20 mouse cellular contexts compared by ENCODE assay signal in the genomic region with DNA sequence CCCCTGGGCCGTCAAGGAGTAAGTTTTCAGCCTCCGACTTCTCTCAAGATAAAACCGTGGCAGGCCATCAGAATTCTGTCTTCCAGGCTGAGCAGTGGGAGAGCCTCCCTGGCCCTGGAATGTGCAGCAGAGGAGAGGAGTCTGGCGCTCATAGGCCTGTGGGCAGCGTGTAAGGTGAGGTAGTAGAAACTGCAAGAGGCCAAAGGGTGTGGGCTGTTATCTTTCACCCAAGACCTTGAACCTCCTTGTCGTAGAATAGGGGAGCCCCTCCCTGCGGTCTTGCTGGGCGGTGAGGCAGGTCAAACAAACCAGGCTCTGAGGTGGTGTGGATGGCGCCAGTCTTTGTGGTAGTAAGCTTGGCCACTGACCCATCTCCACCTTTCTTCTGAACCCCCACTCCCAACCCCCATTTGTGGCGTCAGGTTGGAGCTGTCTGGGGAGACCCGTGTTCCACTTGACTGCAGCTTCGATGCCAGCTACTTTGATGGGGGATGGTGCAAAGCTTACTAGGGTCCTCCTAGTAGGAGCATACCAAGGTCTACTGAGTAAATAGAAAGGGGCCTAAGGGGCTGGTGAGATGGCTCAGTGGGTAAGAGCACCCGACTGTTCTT. TPM values are rescaled to one million over a fixed set of nuclear protein-coding genes. Genes with fewer than 3 reads are reported as not detected.
DNase-seq lines count a peak whose midpoint lies in the region; ATAC-seq and TF ChIP-seq lines count a peak whose summit lies in the region.
"Had no signal": no experiment of that assay in that cellular context is flagged by ENCODE, and none has a peak within 500 bp of the region (broad histone marks: within the 10 kb centered on the region; RNA-seq: fewer than 3 reads in every experiment).

No protein-coding gene starts in this region.

- TF ChIP-seq POLR2A in heart, adult 2 months (IDR thresholded peaks at IDR 0.05; ENCODE audit: insufficient read depth, low read depth, low read length): no peak
- no peak for TF ChIP-seq POLR2A in small intestine, adult 2 months (IDR thresholded peaks at IDR 0.05; ENCODE audit: low read depth, low read length)

- no peaks in the 10 kb centered on the region for H3K79me2 ChIP-seq in heart, adult 2 months (replicated peaks; ENCODE audit: control insufficient read depth, insufficient read depth, low read length)

- TF ChIP-seq EP300 in heart, adult 2 months (IDR thresholded peaks at IDR 0.05; ENCODE audit: insufficient read depth, low read depth, low read length): no peak

- no peaks in the 10 kb centered on the region for H3K4me1 ChIP-seq in heart, embryonic 11.5 days (ENCODE audit: control insufficient read depth, insufficient read depth, low read length)
- H3K4me1 ChIP-seq in heart, adult 2 months (ENCODE audit: control insufficient read depth, insufficient read depth, low read length): no peaks in the 10 kb centered on the region
- peaks cover 11% of the 10 kb centered on the region for H3K4me1 ChIP-seq in liver, embryonic 11.5 days (replicated peaks; ENCODE audit: control insufficient read depth, insufficient read depth, low read length)
- H3K4me1 ChIP-seq in small intestine, adult 2 months (ENCODE audit: control insufficient read depth, insufficient read depth, insufficient read length, low read length): peaks cover 9% of the 10 kb centered on the region
- H3K4me1 ChIP-seq: embryonic facial prominence, embryonic 12.5 days; hindbrain, embryonic 12.5 days; limb, embryonic 15.5 days had no signal

- no peak overlapping the region for H3K27ac ChIP-seq in heart, embryonic 11.5 days (ENCODE audit: low read depth, low read length)
- H3K27ac ChIP-seq in heart, adult 2 months: no peak overlapping the region
- H3K27ac ChIP-seq in liver, embryonic 11.5 days (ENCODE audit: low read depth, low read length): 0 out of 2 replicates have a peak overlapping the region, but pooled peaks have one; percentile 38
- peak overlapping the region; percentile 50; the same call in 1 of the 2 replicates for H3K27ac ChIP-seq in small intestine, adult 2 months (ENCODE audit: insufficient read depth, low read depth, low read length)
- H3K27ac ChIP-seq: embryonic facial prominence, embryonic 12.5 days; hindbrain, embryonic 12.5 days; limb, embryonic 15.5 days; midbrain, embryonic 12.5 days had no signal

- no peak for DNase-seq in heart, adult 2 months
- DNase-seq in ZHBTc4 (ENCODE audit: low read depth, low spot score): peak; percentile 22
- DNase-seq in liver, embryonic 11.5 days (ENCODE audit: low spot score): no peak
- DNase-seq in right cerebral cortex, postnatal 10 days (ENCODE audit: low spot score in 2 of 2): no peak
- DNase-seq in adrenal gland, postnatal 14 days: no peak
- DNase-seq: adrenal gland, adult 2 months; cerebellum, adult 2 months; kidney, adult 2 months; layer of hippocampus, adult 9-11 months; lung, postnatal 36 days; thymus, adult 2 months had no signal

- 0 out of 2 replicates have a peak overlapping the region, but pooled peaks have one; percentile 16 for H3K9ac ChIP-seq in heart, embryonic 11.5 days (ENCODE audit: low read depth, low read length)
- no peak overlapping the region for H3K9ac ChIP-seq in heart, adult 2 months (ENCODE audit: low read depth, low read length)
- H3K9ac ChIP-seq in liver, embryonic 11.5 days (ENCODE audit: low read depth, low read length): no peak overlapping the region; the same call in 1 of the 2 replicates
- H3K9ac ChIP-seq: embryonic facial prominence, embryonic 12.5 days; hindbrain, embryonic 12.5 days; limb, embryonic 15.5 days; midbrain, embryonic 12.5 days had no signal

- H3K4me3 ChIP-seq in heart, embryonic 11.5 days (ENCODE audit: low read depth, low read length): no peak overlapping the region
- H3K4me3 ChIP-seq in heart, adult 2 months: no peak overlapping the region
- no peak overlapping the region for H3K4me3 ChIP-seq in liver, embryonic 11.5 days (ENCODE audit: low read depth, low read length)
- no peak overlapping the region for H3K4me3 ChIP-seq in small intestine, adult 2 months (ENCODE audit: low read depth, low read length)
- H3K4me3 ChIP-seq: embryonic facial prominence, embryonic 12.5 days; hindbrain, embryonic 12.5 days; limb, embryonic 15.5 days; midbrain, embryonic 12.5 days had no signal

- H3K27me3 ChIP-seq in heart, embryonic 11.5 days (ENCODE audit: control insufficient read depth, insufficient read depth, low read length): no peaks in the 10 kb centered on the region
- no peaks in the 10 kb centered on the region for H3K27me3 ChIP-seq in heart, adult 2 months (ENCODE audit: control insufficient read depth, insufficient read depth, low read length)
- H3K27me3 ChIP-seq in liver, embryonic 11.5 days (replicated peaks; ENCODE audit: control insufficient read depth, insufficient read depth, low read length): no peaks in the 10 kb centered on the region
- H3K27me3 ChIP-seq in small intestine, adult 2 months (ENCODE audit: control insufficient read depth, insufficient read depth, low read length): no peaks in the 10 kb centered on the region
- H3K27me3 ChIP-seq: CH12.LX; embryonic facial prominence, embryonic 12.5 days; hindbrain, embryonic 12.5 days; limb, embryonic 15.5 days; midbrain, embryonic 12.5 days had no signal

- intact Hi-C loops in heart, adult 2 months (cut with DNase I): no loop called here

- ATAC-seq in heart, embryonic 11.5 days (replicated peaks; ENCODE audit: insufficient number of reproducible peaks, low FRiP score, low TSS enrichment): no peak; the same call in 1 of the 2 replicates
- ATAC-seq in liver, embryonic 11.5 days (replicated peaks; ENCODE audit: low FRiP score): peak; percentile 75
- no peak for ATAC-seq in cerebellum, adult (ENCODE audit: insufficient number of reproducible peaks, low FRiP score, low TSS enrichment)

- H3K4me2 ChIP-seq in heart, embryonic 11.5 days: no peak overlapping the region
- peak overlapping the region; percentile 43 for H3K4me2 ChIP-seq in liver, embryonic 11.5 days
- H3K4me2 ChIP-seq: embryonic facial prominence, embryonic 12.5 days; hindbrain, embryonic 12.5 days; limb, embryonic 15.5 days; midbrain, embryonic 12.5 days had no signal

- H3K36me3 ChIP-seq in heart, embryonic 11.5 days (ENCODE audit: control insufficient read depth, insufficient read depth, low read length): no peaks in the 10 kb centered on the region; the same call in 1 of the 2 replicates
- H3K36me3 ChIP-seq in heart, adult 2 months (ENCODE audit: control insufficient read depth, insufficient read depth, low read length): no peaks in the 10 kb centered on the region
- peaks cover 16% of the 10 kb centered on the region for H3K36me3 ChIP-seq in liver, embryonic 11.5 days (ENCODE audit: control insufficient read depth, insufficient read depth, low read length)
- peaks cover 18% of the 10 kb centered on the region for H3K36me3 ChIP-seq in small intestine, adult 2 months (ENCODE audit: control insufficient read depth, insufficient read depth, low read length)

- no peaks in the 10 kb centered on the region for H3K9me3 ChIP-seq in heart, embryonic 11.5 days (replicated peaks; ENCODE audit: control insufficient read depth, low read length)
- H3K9me3 ChIP-seq in liver, embryonic 11.5 days (ENCODE audit: control insufficient read depth, low read length): no peaks in the 10 kb centered on the region
- H3K9me3 ChIP-seq: embryonic facial prominence, embryonic 12.5 days; hindbrain, embryonic 12.5 days; limb, embryonic 15.5 days; midbrain, embryonic 12.5 days had no signal

- TF ChIP-seq CTCF in heart, adult 2 months (IDR thresholded peaks at IDR 0.05): no peak
- no peak for TF ChIP-seq CTCF in small intestine, adult 2 months (IDR thresholded peaks at IDR 0.05; ENCODE audit: extremely low read depth, insufficient read length, insufficient replicate concordance, low read depth, low read length)

- WGBS in heart, embryonic 11.5 days (ENCODE audit: insufficient replicate concordance): 66% methylated on average over 13 of the region's 13 CpGs
- WGBS in heart, adult 2 months: 73% methylated on average over 13 of the region's 13 CpGs
- WGBS in liver, embryonic 11.5 days: 56% methylated on average over 13 of the region's 13 CpGs
- 54% methylated on average over 13 of the region's 13 CpGs for WGBS in small intestine, adult 2 months

RNA-seq across cellular contexts. Expression of a gene that starts 7.0 kb away (rescaled TPM):
- 24.6 and 26.9 TPM in 2 replicates for polyA plus RNA-seq in heart, embryonic 11.5 days (2014; fragmentation: Nextera tagmentation; extraction: Ambion mirVana)
- total RNA-seq in heart, adult 2 months (2021): 10 to 100 TPM; 16.6 to 17.9 TPM
- 17.2 and 21.8 TPM in 2 replicates for polyA plus RNA-seq in heart, adult 2 months (2012; rRNA removed)
- 56.9 and 59.0 TPM in 2 replicates for polyA plus RNA-seq in liver, embryonic 11.5 days (2014; fragmentation: Nextera tagmentation; extraction: Ambion mirVana)
- polyA plus RNA-seq in small intestine, adult 2 months (2012; rRNA removed): 47.8 and 186 TPM in 2 replicates
- total RNA-seq in adrenal gland, postnatal 14 days (2021): 94.0 and 105 TPM in 2 replicates

RNA-seq across cellular contexts. Expression of a gene that starts 23.3 kb away (rescaled TPM):
- polyA plus RNA-seq in heart, embryonic 11.5 days (2014; fragmentation: Nextera tagmentation; extraction: Ambion mirVana): 10.1 and 11.6 TPM in 2 replicates
- total RNA-seq in heart, adult 2 months (2021): 1 to 10 TPM; 2.5 to 3.0 TPM
- polyA plus RNA-seq in heart, adult 2 months (2012; rRNA removed): 2.7 and 3.6 TPM in 2 replicates
- polyA plus RNA-seq in liver, embryonic 11.5 days (2014; fragmentation: Nextera tagmentation; extraction: Ambion mirVana): 12.1 and 13.0 TPM in 2 replicates
- 5.5 and 7.4 TPM in 2 replicates for polyA plus RNA-seq in small intestine, adult 2 months (2012; rRNA removed)
- total RNA-seq in adrenal gland, postnatal 14 days (2021): 5.8 and 6.5 TPM in 2 replicates

RNA-seq across cellular contexts. Expression of a gene that starts 23.5 kb away (rescaled TPM):
- 138 and 147 TPM in 2 replicates for polyA plus RNA-seq in heart, embryonic 11.5 days (2014; fragmentation: Nextera tagmentation; extraction: Ambion mirVana)
- 10 to 100 TPM; 79.2 to 91.0 TPM for total RNA-seq in heart, adult 2 months (2021)
- polyA plus RNA-seq in heart, adult 2 months (2012; rRNA removed): 23.7 and 37.1 TPM in 2 replicates
- 130 TPM in 2 replicates for polyA plus RNA-seq in liver, embryonic 11.5 days (2014; fragmentation: Nextera tagmentation; extraction: Ambion mirVana)
- 44.0 and 80.5 TPM in 2 replicates for polyA plus RNA-seq in small intestine, adult 2 months (2012; rRNA removed)
- total RNA-seq in adrenal gland, postnatal 14 days (2021): 209 and 225 TPM in 2 replicates

RNA-seq across cellular contexts. Expression of a gene that starts 25.5 kb away (rescaled TPM):
- 89.5 and 91.6 TPM in 2 replicates for polyA plus RNA-seq in heart, embryonic 11.5 days (2014; fragmentation: Nextera tagmentation; extraction: Ambion mirVana)
- 10 to 100 TPM; 55.8 to 56.7 TPM for total RNA-seq in heart, adult 2 months (2021)
- polyA plus RNA-seq in heart, adult 2 months (2012; rRNA removed): 29.7 and 35.3 TPM in 2 replicates
- 123 TPM in 2 replicates for polyA plus RNA-seq in liver, embryonic 11.5 days (2014; fragmentation: Nextera tagmentation; extraction: Ambion mirVana)
- 73.5 and 206 TPM in 2 replicates for polyA plus RNA-seq in small intestine, adult 2 months (2012; rRNA removed)
- total RNA-seq in adrenal gland, postnatal 14 days (2021): 76.3 and 78.4 TPM in 2 replicates

RNA-seq across cellular contexts. Expression of a gene that starts 44.5 kb away (rescaled TPM):
- 0.21 and 0.37 TPM in 2 replicates for polyA plus RNA-seq in heart, embryonic 11.5 days (2014; fragmentation: Nextera tagmentation; extraction: Ambion mirVana)
- total RNA-seq in heart, adult 2 months (2021): not detected
- 1.1 and 1.4 TPM in 2 replicates for polyA plus RNA-seq in heart, adult 2 months (2012; rRNA removed)
- 0.85 TPM in 1 of 2 replicates, not detected in the other for polyA plus RNA-seq in liver, embryonic 11.5 days (2014; fragmentation: Nextera tagmentation; extraction: Ambion mirVana)
- 2.1 and 6.3 TPM in 2 replicates for polyA plus RNA-seq in small intestine, adult 2 months (2012; rRNA removed)
- 0.56 and 3.4 TPM in 2 replicates for total RNA-seq in adrenal gland, postnatal 14 days (2021)
- total RNA-seq: common myeloid progenitor, adult 5-6 weeks had no signal

Comparison
In these comparisons a context has a peak if more than half of its experiments do, and no peak if none do; other contexts are left out.
1. H3K27ac ChIP-seq: peak in liver, embryonic 11.5 days (single experiment) and small intestine, adult 2 months (single experiment); none in heart, embryonic 11.5 days (single experiment) and heart, adult 2 months (single experiment).